Mouse (Mus musculus) naive thymus-derived CD4-positive, alpha-beta T cell, adult 2 months (primary cell): Measurements from ENCODE around the gene Olfr632.
"Not testable (repeated sequence)": the region's sequence is repeated elsewhere in the genome, so short reads cannot be mapped to it uniquely, and the experiment has no call there.

Source experiments
- DNase-seq: peaks from one replicate; pipeline ENCODE4 v3.0.0-alpha.2; 2011; ENCODE audit warnings: low read depth

The Olfr632 gene

DNA sequence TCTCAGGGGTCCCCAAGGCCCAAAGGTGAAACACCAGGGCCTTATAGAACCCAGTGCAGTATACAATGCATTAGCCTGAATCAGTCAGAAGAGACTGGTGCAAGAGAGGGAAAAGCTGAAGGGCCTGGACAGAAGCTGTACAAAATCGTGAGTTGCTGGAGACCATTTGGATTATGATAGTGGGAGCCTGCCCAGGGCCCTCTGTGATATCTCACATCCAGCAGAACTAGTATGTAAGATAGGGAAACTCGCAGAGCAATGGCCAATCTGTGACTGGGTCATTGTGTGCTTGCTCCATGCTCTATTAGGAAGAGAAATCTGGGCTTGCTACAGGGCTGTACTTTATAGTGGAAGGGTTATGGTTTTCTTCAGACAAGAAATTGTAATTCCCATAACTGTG lies at the start of gene Olfr632:
Olfr632 (plus strand) TSS at position 84 of the 400 bp plus-strand sequence.
- no peak for DNase-seq

DNA sequence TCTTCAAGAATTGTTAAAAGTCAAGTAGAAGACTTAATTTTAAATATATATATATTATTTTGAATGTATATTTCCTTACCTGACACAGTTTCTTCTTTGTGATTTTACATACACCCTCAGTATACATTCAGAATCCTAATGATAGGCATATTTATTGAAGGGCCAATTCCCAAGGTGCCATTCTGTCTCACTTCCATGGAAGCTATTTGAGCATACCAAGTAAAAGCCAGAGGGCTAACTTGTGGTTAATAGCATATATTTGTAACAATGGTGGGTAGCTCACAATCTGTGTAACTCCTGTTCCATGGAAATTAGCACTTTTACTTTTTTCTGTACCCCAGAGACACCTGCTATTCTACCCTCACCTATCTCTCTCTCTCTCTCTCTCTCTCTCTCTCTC lies 48.0 kb upstream of the Olfr632 start, which contains the start of gene Olfr66:
Olfr66 (minus strand) TSS at position 101 of the 400 bp plus-strand sequence.
- DNase-seq = no peak

DNA sequence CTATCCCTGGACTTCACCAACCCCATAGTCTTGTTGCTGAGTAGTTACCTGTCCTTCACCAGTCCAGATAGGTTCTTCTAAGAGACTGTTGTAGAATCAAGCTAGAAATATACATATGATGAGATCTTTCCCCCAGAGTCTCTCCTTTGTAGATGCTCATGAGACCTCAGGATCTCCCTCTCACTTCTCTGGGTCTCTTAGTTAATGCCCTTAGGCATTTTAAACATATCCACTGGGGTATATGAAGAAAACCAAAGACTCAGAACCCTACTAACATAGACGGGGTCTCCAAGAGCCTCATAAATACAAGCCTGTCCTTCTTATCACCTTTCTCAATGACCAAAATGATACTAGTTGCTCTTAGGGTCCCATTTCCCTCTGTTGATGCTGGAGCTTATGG lies 39.8 kb upstream of the Olfr632 start, which contains the start of gene Olfr64:
Olfr64 (minus strand) TSS at position 101 of the 400 bp plus-strand sequence.
- no peak for DNase-seq

DNA sequence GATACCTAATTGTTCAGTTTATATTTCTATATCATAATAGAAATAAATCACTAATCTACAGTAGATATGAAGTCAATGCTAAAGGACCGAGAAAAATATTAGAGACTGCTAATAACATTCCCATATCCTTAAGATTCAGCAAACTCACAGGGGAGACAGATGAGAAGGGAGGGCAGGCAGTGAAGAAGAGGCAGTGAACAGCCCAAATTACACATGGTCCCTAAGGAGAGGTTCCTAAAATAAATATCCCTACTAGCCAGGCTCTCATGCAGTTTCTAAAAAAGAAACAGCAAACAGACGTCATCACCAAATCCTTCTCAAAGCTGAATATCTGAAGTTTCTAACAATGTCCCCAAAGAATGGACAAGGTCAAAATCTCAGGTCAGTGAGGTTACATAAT lies 31.0 kb upstream of the Olfr632 start, which contains the start of gene Olfr65:
Olfr65 (plus strand) TSS at position 301 of the 400 bp plus-strand sequence.
- DNase-seq = no peak

DNA sequence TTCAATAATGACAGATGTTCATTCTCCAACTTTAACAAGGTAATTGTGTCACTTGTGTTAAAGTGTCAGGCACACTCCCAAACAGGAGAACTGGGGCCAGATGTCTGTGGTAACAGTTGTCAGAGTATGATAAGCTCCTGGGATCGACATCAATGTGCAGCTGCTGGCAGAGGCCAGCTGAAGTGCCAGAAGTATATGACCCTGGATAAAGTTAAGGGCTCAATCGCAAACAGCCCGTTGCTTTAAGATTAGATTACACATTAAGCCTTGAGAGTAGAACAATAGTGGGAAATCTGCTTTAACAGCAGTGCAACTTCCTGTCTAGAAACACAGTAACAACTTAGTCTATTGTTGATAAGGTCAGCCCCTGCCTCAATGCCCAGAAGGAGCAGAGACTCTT lies 24.1 kb upstream of the Olfr632 start:
- no peak for DNase-seq

DNA sequence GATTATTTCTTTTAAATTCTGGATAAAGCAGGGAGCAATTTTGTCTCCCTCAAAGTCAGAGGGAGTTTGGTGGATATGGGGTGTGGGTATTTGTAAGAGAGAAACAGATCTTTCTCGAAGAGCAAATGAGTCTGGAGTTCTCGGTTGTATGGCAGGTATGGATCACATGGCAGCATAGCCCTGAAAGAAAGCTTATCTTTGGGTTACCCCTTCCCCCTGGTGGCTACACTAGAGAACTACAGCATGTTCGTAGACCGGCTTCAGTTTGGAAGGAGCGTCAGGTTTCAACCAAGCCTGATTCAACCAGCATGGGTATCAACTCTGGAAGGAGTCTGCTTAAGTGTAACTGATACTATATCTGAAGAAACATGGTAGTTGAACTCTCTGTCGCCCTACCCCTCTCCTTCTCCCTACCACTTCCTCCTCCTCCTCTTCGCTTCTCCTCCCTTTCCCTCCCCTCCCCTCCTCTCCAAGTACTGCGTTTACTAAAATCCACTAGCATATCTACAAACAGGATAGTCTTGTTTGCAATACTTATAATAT lies 21.1 kb upstream of the Olfr632 start:
- DNase-seq = peak; percentile 2

DNA sequence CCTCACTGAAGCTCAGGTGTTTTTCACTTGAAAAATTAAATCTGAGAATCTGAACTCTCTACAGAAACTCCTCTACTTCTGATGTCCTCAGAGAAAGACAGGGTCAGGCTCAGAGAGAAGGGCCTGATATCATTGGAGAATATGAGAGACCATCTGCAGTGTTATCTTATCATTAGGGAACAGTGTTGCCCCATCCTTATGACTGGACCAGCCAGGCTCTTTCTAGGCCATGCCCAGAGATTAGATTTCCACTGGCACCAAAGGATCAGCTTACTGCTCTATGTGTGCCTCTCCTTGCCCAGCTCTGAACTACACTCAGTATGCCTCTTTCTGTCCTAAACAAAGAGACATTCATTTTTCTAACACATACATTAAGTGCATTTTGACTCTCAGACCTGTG lies 18.8 kb upstream of the Olfr632 start:
- no peak for DNase-seq

DNA sequence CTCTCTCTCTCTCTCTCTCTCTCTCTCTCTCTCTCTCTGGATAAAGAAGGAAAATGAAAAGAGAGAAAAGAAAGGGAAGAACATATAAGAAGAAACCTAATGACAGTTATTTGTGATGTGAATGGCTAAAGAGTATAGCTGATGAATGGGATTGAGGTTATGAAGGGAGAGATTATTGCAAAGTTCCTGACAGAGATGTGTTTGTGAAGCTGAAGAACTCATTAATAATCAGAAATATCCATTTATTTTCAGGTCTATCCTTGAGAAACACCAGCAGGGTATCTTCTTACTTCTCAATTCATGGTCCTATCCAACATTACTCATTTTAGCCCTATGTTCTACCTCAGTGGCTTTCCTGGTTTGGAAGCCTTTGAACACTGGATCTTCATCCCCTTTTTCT lies 5.6 kb upstream of the Olfr632 start, which contains the start of gene Olfr631:
Olfr631 (plus strand) TSS at position 301 of the 400 bp plus-strand sequence.
- DNase-seq = no peak

DNA sequence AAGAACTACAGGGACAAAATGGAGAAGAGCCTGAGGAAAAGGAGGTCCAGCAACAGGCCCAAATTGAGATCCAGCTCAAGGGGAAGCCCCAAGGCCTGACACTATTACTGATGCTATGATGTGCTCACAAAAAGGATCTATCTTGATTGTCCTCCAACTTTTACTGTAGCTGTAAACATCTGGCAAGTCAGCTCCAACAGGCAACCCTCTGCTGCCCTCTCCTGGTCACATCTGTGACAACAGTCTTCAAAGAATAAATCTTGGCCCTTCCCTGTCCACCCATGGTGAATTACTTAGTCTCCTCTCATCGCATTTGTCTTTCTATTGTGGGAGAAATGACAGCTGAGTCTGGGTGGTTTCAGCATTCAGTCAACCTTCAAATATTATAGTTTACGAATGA lies 8.6 kb downstream of the Olfr632 start:
- peak; percentile 59 for DNase-seq

DNA sequence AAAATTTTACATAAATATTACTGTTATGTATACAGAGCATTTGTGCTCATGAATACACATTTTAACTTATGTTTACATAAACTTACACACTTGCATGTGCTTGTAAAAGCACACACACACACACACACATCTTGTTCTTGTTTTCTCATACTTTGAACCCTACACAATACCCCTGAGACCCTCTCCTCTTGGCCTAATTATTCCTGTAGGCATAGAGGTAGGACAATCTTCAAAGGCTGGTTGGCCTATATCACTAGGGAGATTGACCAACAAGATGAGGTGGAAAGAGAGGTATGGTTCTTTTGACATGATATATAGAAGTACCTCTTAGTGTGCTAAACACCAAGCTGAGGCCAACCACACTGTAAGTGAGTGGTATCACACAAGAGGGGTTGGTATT lies 10.0 kb downstream of the Olfr632 start, which contains the start of gene Olfr633:
Olfr633 (plus strand) TSS at position 301 of the 400 bp plus-strand sequence.
- no peak for DNase-seq

DNA sequence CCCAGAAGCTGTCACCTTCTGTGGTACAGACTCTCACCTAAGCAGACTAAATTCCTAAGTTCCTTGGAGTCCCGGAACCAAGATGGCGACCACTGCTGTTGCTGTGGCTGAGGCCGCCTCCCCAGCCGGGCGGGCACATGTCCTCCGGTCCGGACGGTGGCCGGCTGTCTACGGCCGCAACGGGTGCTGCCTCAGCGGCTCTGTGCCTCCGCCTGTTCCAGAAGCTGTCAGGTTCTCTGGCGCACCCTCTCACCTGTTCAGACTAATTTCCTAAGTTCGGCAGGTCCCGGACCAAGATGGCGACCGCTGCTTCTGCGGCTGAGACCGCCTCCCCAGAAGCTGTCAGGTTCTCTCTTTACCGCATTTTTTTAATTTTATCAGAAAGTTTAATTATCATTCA lies 32.7 kb downstream of the Olfr632 start:
- not testable (repeated sequence) for DNase-seq

DNA sequence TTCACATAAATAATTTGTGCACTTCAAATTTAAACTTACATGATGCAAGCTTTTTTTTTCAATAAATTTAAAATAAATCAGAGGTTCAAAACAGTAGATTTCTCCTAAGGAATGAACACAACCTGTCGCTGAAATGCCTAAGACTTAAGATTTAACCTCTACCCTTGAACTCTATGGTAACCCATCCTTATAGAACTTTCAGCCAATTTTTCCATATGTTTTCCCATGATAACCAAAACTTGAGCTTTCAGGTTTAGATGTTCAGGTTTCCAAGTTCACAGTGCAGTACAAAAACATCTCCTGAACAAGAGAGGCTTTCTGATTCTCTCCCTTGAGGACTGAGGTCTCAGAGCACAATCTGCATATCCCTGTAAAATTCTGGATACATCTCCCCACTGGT lies 36.7 kb downstream of the Olfr632 start, which contains the start of gene Olfr635:
Olfr635 (plus strand) TSS at position 301 of the 400 bp plus-strand sequence.
- no peak for DNase-seq

DNA sequence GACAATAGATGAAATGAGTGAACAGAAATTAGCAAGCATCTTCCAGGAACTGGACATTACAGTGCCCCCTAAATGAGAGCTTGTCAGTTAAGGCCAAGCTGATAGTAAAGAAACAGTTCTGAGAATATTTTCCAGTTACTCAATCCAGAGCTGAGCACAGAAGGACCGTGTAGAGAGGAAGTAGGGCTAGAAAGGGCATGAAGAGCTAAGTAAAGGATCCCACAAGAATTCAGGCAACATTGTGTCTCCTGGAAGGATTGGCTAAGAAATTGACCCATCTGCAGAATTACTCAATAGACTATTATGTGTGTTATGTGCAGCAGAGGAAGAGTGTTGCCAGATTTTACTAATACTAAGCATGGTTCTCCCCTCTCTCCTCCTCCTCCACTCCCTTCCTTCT lies 37.6 kb downstream of the Olfr632 start:
- no peak for DNase-seq
